Mouse (Mus musculus) left cerebral cortex, adult 11 months (tissue): ENCODE results near the gene Gmppa.

ENCODE experiments used
- DNase-seq: peaks from one replicate; pipeline ENCODE4 v3.0.0; 2022; ENCODE audit warnings: low spot score

Gene Gmppa

DNA sequence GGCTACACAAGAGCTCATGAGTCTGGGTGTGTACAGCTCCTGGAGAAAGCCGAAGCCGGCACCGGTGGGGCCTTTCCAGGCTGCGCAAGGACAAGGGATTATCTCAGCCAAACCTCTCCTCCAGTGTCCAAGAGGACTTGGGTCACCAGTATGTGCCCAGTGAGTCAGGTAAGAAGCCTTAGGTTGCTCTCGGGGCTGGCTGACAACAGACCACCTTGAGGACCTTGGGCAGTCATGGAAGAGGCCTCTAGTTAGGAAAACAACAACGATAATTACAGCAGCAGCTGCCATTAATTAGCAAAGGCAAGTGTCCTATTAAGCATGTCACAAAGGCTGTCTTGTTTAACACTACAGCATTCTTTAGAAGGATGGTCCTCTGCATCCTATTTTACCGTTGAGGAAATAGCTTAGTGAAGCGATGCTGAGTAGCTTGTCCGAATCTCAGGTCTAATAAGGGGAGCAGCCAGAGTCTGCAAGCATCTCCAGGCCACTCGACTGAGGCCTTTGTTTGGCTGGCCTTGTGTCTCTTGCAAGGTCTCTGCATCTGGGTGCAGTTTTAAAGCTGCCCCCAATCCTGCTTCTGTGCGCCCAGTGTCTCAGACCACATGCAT is 11.8 kb upstream of the Gmppa start:
- DNase-seq: no peak

DNA sequence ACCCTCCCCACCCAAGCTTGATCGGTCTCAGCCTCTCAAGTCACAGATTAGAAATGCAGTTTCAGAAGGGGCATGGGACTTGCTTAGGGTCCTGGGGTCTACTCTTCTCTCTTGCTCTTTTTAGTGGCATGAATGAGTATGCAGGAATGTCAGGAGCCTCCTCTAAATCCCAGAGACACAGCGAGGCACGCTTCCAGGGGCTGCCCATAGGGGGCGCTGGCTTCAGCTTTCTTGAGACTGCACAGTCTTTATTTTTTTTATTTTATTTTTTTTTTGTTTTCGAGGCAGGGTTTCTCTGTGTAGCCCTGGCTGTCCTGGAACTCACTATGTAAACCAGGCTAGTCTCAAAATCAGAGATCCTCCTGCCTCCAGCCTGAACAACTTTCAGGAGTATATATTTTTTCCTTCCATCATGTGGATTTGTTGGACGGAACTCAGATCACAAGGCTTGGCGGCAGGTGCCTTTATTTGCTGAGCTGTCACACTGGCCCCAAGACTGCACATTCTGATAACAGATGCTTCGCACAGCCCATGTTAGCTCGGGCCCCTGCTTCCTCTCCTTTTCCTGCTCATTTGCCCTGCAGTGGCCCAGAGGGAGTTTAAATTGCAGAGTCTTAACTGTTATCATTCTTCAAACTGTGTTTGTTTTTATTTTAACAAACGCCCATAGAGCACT is 9.8 kb upstream of the Gmppa start:
- no peak for DNase-seq

DNA sequence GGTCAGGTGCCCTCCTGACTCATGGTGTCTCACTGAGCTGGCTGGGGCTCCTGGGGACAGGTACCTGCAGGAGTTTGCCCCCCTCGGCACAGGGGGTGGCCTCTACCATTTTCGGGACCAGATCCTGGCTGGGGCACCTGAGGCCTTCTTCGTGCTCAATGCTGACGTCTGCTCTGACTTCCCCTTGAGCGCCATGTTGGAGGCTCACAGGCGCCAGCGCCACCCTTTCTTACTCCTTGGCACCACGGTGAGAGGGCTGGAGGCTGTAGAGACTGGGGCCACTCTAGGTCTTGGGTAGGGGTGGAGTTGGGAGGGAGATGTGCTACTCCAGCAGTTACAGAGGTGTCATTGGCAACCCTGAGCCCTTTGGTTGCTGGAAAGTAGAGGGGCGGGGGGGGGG is 3.1 kb downstream of the Gmppa start:
- no peak for DNase-seq

DNA sequence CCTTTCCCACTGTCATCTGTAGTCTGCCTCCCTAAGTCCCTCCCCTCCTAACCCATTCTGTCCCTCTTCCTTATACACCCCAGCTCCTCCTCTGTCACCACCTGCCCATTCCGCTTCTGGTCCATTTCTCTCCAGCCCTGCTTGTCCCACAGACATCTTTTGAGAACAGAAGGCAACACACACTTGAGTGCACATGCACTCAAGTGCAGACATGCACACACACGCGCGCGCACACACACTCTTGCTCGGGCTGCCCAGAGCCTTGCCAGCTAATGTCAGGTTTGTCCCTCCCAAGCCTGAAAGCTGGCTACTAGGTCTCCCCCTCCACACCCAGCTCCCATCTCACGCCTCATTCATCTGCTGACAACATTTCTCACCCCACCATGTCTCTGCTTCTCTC is 4.9 kb downstream of the Gmppa start:
- no peak for DNase-seq

DNA sequence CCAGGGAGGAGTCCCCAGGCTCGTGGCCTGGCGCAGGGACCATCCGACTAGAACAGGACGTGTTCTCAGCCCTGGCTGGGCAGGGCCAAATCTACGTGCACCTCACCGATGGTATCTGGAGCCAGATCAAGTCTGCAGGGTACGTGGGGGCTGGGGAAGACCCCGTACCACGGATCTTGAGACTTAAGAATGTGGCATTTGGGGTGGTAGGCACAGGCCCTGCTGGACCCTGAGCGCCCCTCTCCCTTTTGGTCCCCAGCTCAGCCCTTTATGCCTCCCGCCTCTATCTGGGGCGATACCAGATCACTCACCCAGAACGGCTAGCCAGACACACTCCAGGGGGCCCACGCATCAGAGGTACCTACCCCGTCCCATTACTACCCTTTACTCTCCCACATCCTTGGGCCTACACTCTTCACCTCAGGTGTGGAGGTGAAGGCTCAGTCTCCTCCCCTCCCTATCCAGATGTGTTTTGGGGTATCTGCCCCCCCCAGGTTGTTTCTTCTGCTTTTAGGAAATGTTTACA is 5.8 kb downstream of the Gmppa start:
- DNase-seq: no peak

DNA sequence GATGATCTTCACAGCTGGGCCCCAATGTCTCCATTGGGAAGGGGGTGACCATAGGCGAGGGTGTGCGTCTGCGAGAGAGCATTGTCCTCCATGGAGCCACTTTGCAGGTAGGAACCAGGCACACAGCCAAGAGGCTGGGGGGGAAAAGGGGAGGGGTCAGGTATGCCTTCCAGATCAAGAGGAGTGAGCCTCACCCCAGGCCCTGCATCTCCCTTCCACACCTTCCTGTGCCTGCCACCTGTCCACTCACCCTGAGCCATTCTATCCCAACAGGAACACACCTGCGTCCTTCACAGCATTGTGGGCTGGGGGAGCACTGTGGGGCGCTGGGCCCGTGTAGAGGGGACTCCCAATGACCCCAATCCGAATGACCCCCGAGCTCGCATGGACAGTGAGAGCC is 6.4 kb downstream of the Gmppa start:
- no peak for DNase-seq

DNA sequence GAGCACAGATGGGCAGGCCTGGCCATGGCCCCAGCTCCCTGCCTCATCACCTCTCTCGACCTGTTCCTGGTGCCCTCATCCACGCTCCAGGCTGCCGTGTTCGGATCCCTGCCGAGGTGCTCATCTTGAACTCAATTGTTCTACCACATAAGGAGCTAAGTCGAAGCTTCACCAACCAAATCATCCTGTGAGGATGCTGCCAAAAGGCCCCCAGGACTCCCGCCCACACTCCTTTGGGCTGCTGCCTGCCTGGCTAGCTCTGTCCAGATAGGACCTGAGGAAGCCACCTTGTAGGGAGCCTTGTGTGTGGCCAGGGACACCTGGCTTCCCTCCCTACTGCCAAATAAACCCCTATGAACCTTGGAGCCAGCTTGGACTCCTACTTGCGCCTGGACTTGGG is 7.1 kb downstream of the Gmppa start:
- DNase-seq: no peak

DNA sequence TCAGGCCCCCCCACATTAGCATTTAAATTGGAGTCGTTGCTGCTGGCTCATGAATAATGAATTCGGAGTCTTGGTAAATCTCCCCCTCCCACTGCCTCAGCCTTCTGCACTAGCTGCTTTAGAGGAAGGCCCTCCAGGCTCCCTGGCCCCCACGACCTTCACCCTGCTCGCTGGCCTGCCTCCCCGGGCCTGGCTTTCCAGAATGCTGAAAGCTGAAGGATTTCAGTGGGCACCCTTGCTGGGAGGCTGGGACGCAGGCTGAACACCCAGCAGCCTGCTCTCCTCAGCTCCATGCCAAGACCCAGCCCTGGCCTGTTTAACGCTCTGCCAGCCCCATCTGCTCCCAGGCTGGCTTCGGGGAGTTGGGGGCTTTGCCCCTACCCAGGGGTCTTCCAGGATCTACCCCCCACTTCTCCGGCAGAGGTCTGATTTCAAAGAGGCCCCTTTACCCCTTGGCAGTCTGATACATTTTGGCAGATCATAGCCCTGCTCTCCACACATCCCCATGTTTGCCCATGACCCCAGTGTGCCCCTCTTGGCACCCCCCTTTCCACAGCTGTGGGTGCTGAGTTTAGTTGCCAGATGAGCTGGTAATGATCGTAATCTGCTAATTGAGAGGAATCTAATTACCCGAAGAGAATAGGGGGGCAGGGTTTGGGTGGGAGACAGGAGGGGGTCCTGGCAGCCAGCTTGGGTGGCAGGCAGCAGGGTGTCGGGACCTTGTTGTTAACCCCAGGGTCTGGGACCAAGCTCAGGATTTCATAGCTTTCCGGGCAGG is 7.7 kb downstream of the Gmppa start:
- no peak for DNase-seq

DNA sequence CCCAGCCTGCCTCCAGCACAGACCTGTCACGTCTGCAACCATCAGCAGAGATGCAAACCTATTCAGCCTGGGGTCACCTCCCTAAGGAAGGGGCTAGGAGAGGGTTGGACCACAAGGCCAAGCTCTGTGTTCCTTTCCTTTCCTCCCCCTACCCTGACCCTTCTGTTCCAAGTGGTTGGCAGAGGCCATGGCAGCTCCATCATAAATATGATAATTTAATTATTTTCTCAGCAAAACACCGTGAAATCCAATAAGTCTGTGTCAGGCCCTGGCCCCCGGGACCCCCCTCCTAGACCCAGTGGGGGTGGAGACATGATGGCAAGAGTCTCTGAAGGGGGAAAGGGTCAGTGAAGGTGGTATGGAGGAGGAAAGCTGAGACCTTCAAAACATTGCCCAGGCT is 8.5 kb downstream of the Gmppa start:
- no peak for DNase-seq

DNA sequence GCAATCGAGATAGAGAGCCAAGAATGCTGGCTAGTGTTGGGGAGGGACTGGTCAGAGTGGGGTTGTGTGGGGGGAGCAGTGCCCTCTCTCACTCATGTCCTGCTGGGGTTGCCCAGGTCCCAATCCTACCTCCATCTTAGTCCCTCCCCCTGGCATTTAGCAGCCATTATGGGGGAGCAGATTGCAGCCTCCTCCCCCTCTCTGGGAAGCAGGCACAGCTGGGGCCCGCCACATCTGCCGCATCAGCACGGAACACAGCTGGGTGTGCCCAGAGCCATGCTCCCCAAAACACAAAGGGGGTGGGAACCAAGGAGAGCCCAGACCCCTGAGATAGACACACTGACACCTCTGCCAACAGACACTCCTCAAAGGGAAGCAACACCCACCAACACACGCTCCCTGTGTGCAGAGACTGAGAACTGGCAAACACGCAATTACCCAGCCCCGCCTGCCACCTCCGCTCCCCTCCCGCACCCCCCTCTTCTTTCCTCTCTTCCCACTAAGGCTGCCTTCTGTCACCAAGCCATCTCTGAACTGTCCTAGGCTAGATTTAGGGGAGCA is 9.5 kb downstream of the Gmppa start:
- no peak for DNase-seq

DNA sequence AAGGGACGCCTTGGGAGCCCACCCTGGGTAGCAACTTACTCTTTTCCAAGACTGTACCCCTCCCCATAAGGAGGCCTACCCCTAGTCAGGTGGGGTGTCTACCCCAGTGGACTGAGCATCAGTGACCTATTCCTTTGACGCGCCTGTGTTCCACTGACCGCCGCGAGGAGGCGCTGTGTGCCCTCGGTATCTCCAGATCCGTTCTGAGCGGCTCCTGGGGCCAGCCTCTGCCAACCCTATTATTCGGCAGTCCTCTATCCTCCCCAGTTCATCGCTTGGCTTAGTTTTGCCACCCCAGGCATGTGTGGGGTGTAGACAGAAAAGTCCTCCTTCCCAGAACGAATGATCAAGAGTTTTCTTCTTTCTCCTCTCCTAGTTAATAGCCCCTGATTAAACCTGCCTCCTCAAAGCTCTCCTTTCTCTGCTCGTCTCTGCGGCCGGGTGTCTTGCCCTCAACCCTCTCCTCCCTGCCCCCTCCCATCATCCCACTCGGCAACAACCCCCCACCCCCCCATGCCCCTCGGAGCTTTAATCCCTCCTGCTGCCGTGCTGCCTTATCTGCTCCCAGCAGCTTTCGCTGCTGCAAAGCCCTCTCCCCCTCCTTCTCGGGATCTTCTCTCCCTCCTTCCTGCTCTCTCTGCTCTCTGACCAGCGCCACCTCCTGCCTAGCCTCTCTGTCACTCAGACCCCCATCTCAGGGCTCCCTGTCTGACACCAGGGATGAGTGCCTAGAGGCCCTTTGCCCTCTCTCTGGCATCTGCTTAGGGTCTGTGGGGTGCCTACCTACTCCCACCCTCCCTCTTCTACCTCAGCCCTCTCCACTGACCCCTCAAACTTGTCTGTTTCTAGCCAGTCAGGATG is 10.3 kb downstream of the Gmppa start:
- no peak for DNase-seq

DNA sequence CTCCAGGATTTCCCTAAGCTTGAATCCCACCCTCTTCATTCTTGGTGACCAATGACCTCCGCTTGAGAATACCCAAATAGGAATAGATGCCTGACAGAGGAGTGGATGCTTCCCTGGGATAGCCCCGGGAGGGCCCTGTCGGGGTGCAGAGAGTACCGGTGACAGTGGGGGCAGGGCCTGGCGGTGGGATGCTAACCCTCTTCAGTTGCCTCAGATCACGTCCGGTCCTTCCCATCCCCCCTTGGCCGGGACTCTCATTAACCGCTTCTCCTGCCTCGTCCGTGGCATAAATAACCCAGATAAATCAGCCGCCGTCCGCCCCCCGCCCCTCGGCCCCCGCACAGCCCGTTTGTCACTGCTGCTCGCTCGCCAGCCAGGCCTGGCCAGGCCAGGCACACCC is 10.9 kb downstream of the Gmppa start:
- DNase-seq: no peak

DNA sequence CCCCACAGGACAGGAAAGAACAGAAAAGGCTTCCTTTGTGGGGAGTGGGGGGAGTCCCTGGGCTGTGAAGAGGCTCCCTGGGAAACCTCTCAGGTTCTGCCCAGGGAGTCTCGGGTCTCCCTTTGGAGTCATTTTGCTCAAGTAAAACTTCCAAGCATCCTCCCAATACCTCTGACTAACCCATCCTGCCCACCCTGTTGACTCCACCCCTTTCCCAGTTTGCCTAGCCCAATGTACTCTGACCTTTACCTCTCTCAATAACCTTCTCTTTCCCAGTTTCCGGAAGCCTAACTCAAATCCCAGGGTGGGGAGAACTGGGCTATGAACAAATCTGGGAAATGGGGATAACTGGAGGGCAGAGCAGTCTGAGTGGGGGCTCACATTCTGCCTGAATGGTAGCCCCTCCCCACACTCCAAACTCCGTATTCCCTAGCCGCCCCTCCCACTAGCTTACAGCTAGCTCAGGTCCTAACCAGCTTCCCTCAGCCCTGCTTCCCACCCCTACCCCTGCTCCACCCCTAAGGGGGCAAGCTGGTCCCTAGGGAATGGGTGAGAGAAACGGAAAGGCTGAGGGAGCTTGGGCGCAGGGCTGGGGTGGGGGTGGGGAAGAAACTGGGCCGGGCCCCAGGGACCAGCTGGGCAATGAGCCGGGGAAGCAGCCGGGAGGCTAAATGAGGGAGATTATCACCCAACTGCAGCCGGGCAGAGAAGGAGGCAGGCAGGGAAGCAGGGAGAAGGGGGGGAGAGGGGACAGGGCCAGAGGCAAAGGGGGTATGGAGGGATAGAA is 11.7 kb downstream of the Gmppa start:
- DNase-seq: no peak

DNA sequence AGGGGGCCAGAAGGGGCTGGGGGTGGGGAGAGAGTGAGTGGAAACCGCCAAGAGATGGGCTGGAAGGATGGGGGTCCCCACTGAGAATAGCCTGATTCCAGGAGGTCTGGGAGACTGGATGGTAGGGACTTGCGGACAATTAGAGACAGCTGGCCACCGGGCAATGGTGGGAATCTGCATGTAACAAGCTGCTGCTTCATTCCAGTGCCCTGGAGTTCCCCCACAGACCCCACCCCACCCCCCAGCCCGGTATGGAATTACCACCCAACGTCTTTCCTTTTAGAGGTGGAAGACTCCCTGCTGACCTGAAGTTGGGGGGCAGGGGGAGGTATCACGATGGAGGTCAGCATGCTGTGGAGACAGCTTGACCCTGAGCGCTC is 12.3 kb downstream of the Gmppa start:
- no peak for DNase-seq

DNA sequence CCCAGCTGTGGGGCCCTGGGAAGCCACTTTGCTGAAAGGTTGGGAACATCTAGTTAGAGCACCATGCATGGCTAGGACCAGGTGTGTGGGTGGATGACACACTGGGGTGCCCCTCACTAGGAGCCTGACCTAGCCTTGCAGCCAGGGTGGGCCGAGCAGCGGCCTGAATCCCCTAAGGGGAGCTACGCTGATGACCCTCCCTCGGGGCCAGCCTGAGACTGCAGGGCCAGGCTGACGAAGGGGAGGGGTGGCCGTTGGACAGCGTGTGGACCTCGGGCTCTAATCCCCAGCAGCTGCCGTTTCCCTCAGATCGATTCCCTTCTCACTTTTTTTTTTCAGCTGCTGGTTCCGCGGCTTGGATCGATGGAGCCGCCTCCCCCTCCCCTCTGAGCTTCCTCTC is 13.2 kb downstream of the Gmppa start:
- no peak for DNase-seq

DNA sequence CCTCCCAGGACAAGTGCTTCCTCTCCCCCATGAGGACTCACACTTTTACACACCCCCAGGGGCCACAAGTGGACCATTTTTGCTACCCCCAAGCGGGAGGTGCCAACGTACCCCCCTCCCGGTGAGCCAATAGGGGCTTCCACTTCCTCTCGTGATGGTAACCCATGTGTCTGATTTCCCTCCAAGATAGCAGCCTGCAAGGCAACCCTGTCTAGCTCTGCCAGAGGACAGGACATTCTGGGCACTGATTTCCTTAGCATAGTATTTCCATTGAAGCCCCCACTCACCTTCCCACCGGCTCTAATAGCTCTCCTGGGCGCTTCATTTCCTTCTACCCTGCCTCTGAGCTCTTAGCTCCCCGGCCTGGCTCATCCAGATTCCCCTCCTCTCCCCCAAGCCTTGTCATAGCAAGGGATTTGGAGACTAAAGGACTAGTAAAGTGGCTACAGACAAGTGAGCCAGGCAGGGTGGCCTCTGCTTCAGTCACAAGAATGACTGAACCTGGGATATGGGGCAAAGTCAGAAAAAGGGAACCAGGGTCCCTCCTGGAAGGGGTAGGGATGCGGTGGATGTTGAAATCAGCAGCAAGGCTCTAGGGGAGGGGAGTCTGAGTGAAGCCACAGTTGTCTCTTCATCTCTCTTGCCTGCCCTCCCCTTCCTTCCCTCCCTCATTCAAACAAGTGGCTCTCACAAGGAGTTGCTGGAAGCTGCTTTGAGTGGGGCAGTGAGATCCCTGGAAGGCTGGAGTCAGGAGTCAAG is 13.8 kb downstream of the Gmppa start:
- no peak for DNase-seq

DNA sequence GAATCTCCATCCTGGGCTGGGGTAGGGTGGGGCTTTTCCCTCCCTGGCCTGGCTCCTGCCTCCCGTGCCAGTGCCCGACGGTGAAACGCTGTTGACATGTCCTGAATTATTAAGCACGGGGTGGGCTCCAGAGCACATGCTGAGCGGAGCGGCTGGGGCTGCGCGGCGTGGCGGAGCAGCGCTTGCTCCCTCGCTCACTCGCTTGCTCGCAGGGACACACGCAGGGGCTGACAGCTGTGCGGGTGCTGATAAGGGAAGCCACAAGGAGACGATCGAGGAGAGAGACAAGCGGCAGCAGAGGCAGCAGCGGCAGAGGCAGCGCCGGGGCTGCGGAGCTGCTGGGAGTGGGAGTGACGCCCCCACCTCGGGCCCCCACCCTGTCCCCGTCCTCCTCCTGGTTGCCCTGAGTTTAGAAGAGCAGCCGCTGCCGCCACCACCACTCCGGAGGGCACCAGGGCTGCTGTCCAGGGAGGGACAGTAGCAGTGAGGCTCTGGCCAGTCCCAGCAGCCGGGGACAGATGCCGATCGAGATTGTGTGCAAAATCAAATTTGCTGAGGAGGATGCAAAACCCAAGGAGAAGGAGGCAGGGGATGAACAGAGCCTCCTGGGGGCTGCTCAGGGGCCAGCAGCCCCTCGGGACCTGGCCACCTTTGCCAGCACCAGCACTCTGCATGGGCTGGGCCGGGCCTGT is 14.7 kb downstream of the Gmppa start, which contains the start of gene Asic4:
Asic4 (plus strand) TSS at position 123 of the 692 bp plus-strand sequence.
- DNase-seq: no peak

DNA sequence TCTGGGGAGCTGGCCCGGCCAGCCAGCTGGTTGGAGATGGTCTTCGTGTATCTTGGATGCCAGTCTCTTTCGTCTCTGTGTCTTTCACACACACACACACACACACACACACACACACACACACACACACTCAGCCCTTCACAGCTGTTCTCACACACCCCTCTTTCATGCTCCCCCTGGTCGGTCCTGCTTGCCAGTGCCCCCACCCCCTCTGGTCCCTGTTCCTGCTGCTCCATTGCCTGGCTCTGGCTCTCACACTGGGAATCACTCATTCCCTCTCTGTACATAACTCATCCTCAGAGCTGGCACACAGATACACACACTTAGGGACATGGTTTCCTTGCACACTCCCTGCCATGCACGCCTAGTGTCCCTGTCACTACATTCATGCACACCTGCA is 16.2 kb downstream of the Gmppa start:
- DNase-seq: no peak

DNA sequence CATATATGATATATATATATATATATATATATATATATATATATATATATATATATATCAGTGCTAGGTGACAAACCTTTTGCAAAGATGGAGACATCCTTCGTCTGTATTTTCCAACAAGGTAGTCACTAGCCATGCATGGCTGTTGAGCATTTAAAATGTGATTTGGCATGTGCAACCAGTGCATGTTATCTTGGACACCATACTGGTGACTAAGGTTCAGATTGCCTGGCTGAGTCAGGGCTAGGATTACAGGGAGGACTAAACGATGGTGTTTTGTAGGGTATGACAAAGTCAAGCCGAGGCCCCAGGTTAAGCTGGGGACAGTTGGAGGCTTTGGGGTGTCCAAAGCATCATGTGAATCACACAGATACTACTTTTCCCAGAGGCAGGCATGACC is 19.7 kb downstream of the Gmppa start:
- no peak for DNase-seq

DNA sequence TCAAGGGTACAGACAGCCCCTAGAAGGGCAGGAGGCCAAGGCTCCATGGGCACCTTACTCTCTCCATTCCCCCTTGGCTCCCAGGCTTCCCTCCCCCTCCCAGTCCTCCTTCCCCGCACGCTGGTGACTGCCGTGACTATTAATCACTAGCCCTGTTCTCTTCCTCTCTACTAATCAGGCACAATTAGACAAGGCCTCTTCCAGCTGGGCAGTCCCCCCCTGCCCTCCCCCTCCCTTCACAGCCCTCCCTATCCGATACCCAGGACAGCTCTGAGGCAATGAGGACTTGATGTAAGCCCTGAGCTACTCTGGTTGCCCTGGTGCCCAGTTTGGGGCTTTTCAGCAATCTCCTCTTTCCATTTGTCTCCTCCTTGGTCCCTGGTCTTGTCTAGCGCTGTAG is 20.2 kb downstream of the Gmppa start:
- no peak for DNase-seq
